Mouse (Mus musculus) adrenal gland, postnatal 10 days (tissue): ENCODE results near the gene Yeats2. TPM values are rescaled to one million over a fixed set of nuclear protein-coding genes. Genes with fewer than 3 reads are reported as not detected.

Source experiments
- DNase-seq: peaks from one replicate; pipeline ENCODE4 v3.0.0; 2021; ENCODE audit warnings: mixed read lengths
- total RNA-seq, 2 experiments: library from RNA; stranded (reverse); gene quantifications; 2 replicates each; pipeline ENCODE4 v1.2.3; 2021

The Yeats2 gene
- total RNA-seq, 2 experiments from 2014 or later: 29.5 to 46.7 TPM

- DNase-seq: no peak
These were observed 50.5 kb downstream of the Yeats2 start for GRCm38 (mm10) chr16:20191161-20191882.

DNA sequence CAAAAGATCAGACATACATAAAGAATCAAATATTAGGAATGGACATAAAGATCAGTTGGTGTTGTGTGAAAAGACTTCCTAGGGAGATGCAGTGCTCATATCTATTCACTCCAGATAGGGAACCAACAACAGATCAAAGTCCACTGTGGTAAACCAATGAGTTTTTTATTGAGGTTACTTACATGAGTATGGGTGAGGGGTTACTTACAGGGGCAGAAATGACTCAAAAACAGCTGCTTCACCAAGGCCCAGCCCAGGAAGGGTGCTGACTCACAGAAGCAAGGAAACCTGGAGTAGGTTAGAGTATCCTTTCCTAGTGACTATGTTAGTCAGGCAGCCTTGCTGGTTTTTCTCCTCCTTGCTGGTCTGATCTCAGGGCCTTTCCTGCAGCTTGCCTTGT lies 51.2 kb downstream of the Yeats2 start:
- no peak for DNase-seq

- peak; percentile 18 for DNase-seq
These were observed 54.7 kb downstream of the Yeats2 start for GRCm38 (mm10) chr16:20195546-20195945.

GRCm38 (mm10) chr16:20196962-20197361 lies 56.1 kb downstream of the Yeats2 start:
- no peak for DNase-seq

DNA sequence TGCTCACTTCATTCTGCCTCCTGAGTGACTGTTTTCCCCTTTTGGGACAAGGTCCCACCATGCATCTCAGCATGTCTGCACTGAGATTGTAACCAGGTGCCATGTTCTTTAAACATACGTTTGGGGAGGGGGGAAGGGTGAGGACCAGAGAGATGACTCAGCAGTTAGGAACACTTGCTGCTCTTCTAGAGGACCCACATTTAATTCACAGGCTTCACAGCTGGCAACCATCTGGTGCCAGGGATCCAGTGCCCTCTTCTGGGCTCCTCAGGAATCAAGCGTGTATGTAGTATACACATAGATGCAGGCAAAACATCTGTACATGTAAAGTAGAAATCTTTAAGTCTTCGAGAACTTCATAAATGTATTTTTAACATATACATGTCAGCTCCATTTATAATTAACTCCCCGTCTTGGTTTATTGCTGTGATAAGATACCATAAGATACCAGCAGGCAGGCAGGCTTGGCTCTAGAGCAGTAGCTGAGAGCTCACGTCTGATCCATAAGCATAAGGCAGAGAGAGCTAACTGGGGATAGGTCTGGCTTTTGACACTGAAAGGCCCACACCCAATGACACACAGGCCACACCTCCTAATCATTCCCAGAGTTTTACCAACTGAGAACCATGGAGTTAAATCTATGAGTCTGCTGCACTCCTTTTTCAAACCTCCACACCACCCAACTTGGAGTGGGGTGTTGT lies 58.8 kb downstream of the Yeats2 start:
- DNase-seq: no peak

- DNase-seq: peak; percentile 70
These were observed 72.8 kb downstream of the Yeats2 start for GRCm38 (mm10) chr16:20213591-20214226.

DNA sequence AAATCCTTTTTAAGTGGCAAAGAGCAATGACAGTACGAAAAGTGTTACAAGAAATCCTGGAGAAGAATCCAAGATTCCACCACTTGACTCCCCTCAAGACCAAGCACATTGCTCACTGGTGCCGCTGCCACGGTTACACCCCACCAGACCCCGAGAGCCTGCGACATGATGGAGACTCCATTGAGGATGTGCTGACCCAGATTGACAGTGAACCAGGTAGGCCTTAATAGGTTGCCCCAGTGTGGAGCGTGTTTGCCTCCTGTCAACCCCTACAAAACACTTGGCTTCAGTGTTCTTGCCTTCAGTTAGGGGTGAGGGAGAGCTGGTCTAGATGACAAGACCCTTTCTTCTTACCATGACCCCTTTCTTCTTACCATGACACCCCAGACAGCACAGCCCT lies 81.9 kb downstream of the Yeats2 start:
- DNase-seq: no peak

- no peak for DNase-seq
These were observed 85.8 kb downstream of the Yeats2 start for GRCm38 (mm10) chr16:20226676-20227075.

DNA sequence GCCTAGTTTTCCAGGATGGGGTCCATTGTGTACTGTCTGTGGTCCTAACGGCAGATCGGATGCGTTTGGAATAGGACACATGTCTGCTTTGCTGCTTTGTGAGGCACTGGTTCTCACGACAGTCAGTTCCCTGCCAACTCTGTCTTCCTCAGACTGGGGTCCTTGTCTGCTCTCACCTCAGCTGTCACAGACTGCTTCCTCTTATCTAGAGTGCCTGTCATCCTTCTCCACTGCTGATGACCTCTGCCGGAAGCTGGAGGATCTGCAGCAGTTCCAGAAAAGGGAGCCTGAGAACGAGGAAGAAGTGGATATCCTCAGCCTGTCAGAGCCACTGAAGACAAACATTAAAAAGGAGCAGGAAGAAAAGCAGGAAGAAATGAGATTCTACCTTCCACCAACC lies 86.6 kb downstream of the Yeats2 start:
- DNase-seq: no peak

GRCm38 (mm10) chr16:20228167-20228566 lies 87.3 kb downstream of the Yeats2 start:
- DNase-seq: no peak

- DNase-seq: no peak
These were observed 93.5 kb downstream of the Yeats2 start for GRCm38 (mm10) chr16:20234406-20234805.

DNA sequence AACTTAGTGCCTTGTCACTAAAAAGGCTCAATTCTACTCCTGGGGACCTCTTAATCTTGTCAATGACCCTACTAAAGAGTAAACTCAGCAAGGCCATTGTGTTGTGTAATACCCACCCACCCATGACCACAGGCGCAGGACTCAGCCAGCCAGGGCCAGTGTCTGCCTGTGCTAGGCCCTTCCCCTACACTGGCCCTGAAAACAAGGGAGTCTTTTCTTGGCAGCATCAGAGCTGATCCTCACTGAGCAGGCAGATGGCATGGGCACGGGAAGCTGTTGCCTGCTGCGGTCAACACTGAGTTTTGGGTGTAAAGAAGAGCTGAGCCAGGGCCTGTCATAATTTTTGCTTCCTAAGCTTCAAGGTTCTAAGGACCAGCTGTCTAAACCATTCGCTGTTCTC lies 96.6 kb downstream of the Yeats2 start:
- DNase-seq: peak; percentile 59

DNA sequence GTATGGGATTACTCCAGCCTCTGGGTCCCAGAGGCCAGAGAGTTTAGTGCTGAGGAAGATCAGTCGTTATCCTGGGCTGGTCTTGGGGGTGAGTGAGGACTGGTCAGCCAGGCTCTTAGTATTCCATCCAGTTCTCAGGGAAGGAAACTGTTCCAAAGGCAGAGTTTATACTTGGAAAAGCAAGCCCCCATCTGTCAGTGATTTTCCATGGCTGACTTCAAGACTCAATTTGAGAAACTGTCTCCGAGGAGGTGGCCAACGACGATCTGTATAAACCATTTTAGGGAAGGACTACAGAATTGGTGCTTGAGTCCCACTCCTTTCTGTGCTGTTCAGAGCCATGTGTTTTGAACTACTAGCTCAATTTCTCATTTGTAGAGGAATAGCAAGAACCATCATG lies 97.8 kb downstream of the Yeats2 start:
- no peak for DNase-seq

GRCm38 (mm10) chr16:20240468-20241414 lies 99.9 kb downstream of the Yeats2 start, which contains the start of gene Map6d1:
Gene Map6d1 (minus strand): TSS chr16:20241358.
- peak; percentile 73 for DNase-seq

- DNase-seq: no peak
These were observed 106.2 kb downstream of the Yeats2 start for GRCm38 (mm10) chr16:20247103-20247502.

DNA sequence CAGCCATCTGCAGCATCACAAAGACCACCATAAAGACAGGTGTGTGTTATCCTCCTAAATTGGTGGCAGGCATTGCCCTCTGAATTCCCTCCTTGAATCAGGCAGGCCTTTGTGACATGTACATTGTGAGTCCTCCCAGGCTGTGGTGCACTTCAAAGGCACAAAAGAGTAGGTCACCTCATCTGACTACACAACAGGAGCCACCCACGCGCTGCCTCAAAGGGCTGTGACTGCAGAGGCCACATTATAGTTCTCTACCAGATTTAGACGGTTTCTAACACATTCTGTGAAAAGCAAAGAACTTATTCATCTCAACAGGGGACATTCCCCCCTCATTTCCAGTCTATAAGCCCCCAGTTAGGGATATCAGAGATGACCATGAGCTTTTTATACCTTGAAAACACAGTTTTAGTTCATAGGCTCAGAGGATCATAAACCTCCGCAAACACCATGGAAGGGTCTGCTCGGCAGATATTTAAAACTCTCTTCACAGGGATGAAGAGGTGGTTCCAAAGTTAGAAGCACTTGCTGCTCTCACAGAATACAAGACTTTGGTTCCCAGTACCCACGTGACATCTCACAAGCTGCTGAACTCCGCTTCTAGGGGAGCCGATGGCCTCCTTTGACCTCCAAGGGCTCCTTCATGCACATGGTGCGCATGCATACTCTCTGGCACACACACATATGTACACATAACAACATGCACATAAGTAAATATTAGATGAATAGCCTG lies 107.7 kb downstream of the Yeats2 start:
- DNase-seq: no peak

- DNase-seq: no peak
These were observed 117.1 kb downstream of the Yeats2 start for GRCm38 (mm10) chr16:20257926-20258325.

- DNase-seq: no peak
These were observed 124.2 kb downstream of the Yeats2 start for GRCm38 (mm10) chr16:20265089-20265488.

- no peak for DNase-seq
These were observed 130.5 kb downstream of the Yeats2 start for GRCm38 (mm10) chr16:20271339-20271738.

- DNase-seq: no peak
These were observed 132.1 kb downstream of the Yeats2 start for GRCm38 (mm10) chr16:20272994-20273393.

DNA sequence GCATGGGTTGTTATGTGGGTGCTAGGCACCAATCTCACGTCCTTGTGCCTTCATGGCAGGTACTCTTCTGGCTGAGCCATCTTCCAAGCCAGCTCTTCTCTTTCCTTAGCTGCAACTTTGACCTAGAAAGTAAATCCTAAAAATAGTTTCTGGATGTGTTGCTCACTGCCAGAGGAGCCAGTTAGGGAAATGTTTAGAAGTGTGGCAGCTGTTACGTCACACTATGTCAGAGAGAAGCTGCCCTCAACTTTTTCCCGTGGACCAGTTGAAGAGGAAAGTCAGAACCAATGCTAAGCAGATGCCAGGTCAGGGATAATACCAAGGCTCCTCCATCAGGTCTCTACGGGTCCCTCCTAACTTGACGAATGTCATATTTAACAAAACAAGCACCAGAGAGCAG lies 138.5 kb downstream of the Yeats2 start:
- DNase-seq: no peak
